Mouse (Mus musculus) intestine, embryonic 14.5 days (tissue): ENCODE data around the gene Ces1d. TPM values are rescaled to one million over a fixed set of nuclear protein-coding genes. Genes with fewer than 3 reads are reported as not detected.
A peak's percentile ranks its signal among the peaks of the same experiment; 100 is the strongest.

Source experiments
- ATAC-seq: fragments of 200-750 bp; cut with Nextera tagmentation; replicated peaks from 2 replicates; pipeline ENCODE4 v1.8.0; 2017; ENCODE audit warnings: low read depth, moderate number of reproducible peaks, moderate TSS enrichment, moderate library complexity; ENCODE audit not compliant: low FRiP score, low TSS enrichment
- DNase-seq: peaks from one replicate; pipeline ENCODE4 v3.0.0-alpha.2; 2018; ENCODE audit warnings: low spot score
- H3K27ac ChIP-seq: fragments of 300-500 bp; sonication (generic); 2 replicates; pipeline ENCODE4 v1.5.1; 2014; ENCODE audit warnings: low read depth, mild to moderate bottlenecking, control low read depth
- H3K27me3 ChIP-seq: fragments of 300-500 bp; sonication (generic); replicated peaks from 2 replicates; pipeline ENCODE4 v1.6.1; 2014; ENCODE audit warnings: low read length, control low read depth; ENCODE audit not compliant: control insufficient read depth, insufficient read depth
- H3K36me3 ChIP-seq: fragments of 300-500 bp; sonication (generic); 2 replicates; pipeline ENCODE4 v1.6.1; 2014; ENCODE audit warnings: low read length, control low read depth; ENCODE audit not compliant: control insufficient read depth, insufficient read depth
- H3K4me1 ChIP-seq: fragments of 300-500 bp; sonication (generic); replicated peaks from 2 replicates; pipeline ENCODE4 v1.6.1; 2014; ENCODE audit warnings: low read length, control low read depth, mixed read lengths; ENCODE audit not compliant: control insufficient read depth, insufficient read depth
- H3K4me2 ChIP-seq: fragments of 300-500 bp; sonication (generic); 2 replicates; pipeline ENCODE4 v1.6.1; 2014; ENCODE audit warnings: low read length
- H3K4me3 ChIP-seq: fragments of 300-500 bp; sonication (generic); 2 replicates; pipeline ENCODE4 v1.5.1; 2014; ENCODE audit warnings: low read depth, low read length, control low read depth, mixed read lengths
- H3K9ac ChIP-seq: fragments of 300-500 bp; sonication (generic); 2 replicates; pipeline ENCODE4 v1.6.1; 2014; ENCODE audit warnings: mild to moderate bottlenecking, low read length
- H3K9me3 ChIP-seq: fragments of 300-500 bp; sonication (generic); 2 replicates; pipeline ENCODE4 v1.6.1; 2016; ENCODE audit warnings: low read length, control low read depth; ENCODE audit not compliant: control insufficient read depth
- WGBS: fragments of 180-500 bp; shearing (Covaris S2); extraction: QIAGEN DNeasy Blood & Tissue Kit; methylation state at CpG from one replicate; pipeline ENCODE4 v1.1.7; 2014; 5-methylcytosine and 5-hydroxymethylcytosine counted together
- polyA plus RNA-seq: library from polyadenylated mRNA; unstranded; fragments of >200 nt; fragmentation: Nextera tagmentation; extraction: Ambion mirVana; gene quantifications from 2 replicates; pipeline ENCODE4 v1.2.1, GENCODE M21; 2014

Gene Ces1d
- polyA plus RNA-seq, 1 experiment from 2014 or later: 0.61 TPM

- Histone ChIP-seq H3K9me3 (no peaks in the 10 kb centered on the region), H3K36me3 (no peaks in the 10 kb centered on the region), H3K9ac (no peak overlapping the region), H3K27ac (no peak overlapping the region), H3K4me3 (no peak overlapping the region), H3K4me2 (no peak overlapping the region), H3K27me3 (no peaks in the 10 kb centered on the region), H3K4me1 (no peaks in the 10 kb centered on the region)
- DNase-seq (no peak), ATAC-seq (no peak)
- WGBS: 84% methylated on average over 2 of the region's 2 CpGs
These were observed 23.1 kb downstream of the Ces1d start for GRCm38 (mm10) chr8:93174554-93174953.

- DNase-seq (no peak), ATAC-seq (no peak)
- Histone ChIP-seq H3K4me3 (no peak overlapping the region), H3K9ac (no peak overlapping the region), H3K27me3 (no peaks in the 10 kb centered on the region), H3K36me3 (no peaks in the 10 kb centered on the region), H3K4me2 (no peak overlapping the region), H3K4me1 (no peaks in the 10 kb centered on the region), H3K9me3 (no peaks in the 10 kb centered on the region), H3K27ac (no peak overlapping the region)
- 33% methylated on average over 1 of the region's 1 CpGs for WGBS
These were observed 25.6 kb downstream of the Ces1d start for GRCm38 (mm10) chr8:93171846-93172590.

GRCm38 (mm10) chr8:93163363-93163762 lies 34.3 kb downstream of the Ces1d start:
- Histone ChIP-seq H3K9ac (no peak overlapping the region), H3K4me2 (no peak overlapping the region), H3K27me3 (no peaks in the 10 kb centered on the region), H3K27ac (no peak overlapping the region), H3K4me3 (no peak overlapping the region), H3K36me3 (no peaks in the 10 kb centered on the region), H3K9me3 (no peaks in the 10 kb centered on the region), H3K4me1 (no peaks in the 10 kb centered on the region)
- ATAC-seq (no peak), DNase-seq (no peak)
- 97% methylated on average over 1 of the region's 1 CpGs for WGBS

GRCm38 (mm10) chr8:93151401-93151800 lies 46.2 kb downstream of the Ces1d start:
- Histone ChIP-seq H3K36me3 (no peaks in the 10 kb centered on the region), H3K4me1 (no peaks in the 10 kb centered on the region), H3K4me3 (no peak overlapping the region), H3K9ac (no peak overlapping the region), H3K27me3 (no peaks in the 10 kb centered on the region), H3K9me3 (no peaks in the 10 kb centered on the region), H3K27ac (no peak overlapping the region), H3K4me2 (no peak overlapping the region)
- 96% methylated on average over 1 of the region's 1 CpGs for WGBS
- DNase-seq: no peak
- no peak for ATAC-seq

GRCm38 (mm10) chr8:93147331-93147730 lies 50.3 kb downstream of the Ces1d start:
- Histone ChIP-seq H3K9ac (no peak overlapping the region), H3K4me3 (no peak overlapping the region), H3K4me1 (no peaks in the 10 kb centered on the region), H3K27me3 (no peaks in the 10 kb centered on the region), H3K36me3 (no peaks in the 10 kb centered on the region), H3K4me2 (no peak overlapping the region), H3K27ac (no peak overlapping the region), H3K9me3 (no peaks in the 10 kb centered on the region)
- DNase-seq: no peak
- ATAC-seq: no peak

- Histone ChIP-seq H3K27me3 (no peaks in the 10 kb centered on the region), H3K4me2 (no peak overlapping the region), H3K9me3 (no peaks in the 10 kb centered on the region), H3K27ac (no peak overlapping the region), H3K9ac (no peak overlapping the region), H3K4me3 (no peak overlapping the region), H3K4me1 (no peaks in the 10 kb centered on the region), H3K36me3 (no peaks in the 10 kb centered on the region)
- no peak for ATAC-seq
- DNase-seq: peak; percentile 64
- 34% methylated on average over 1 of the region's 1 CpGs for WGBS
These were observed 56.9 kb downstream of the Ces1d start for GRCm38 (mm10) chr8:93140696-93141095.

GRCm38 (mm10) chr8:93132196-93132595 lies 65.4 kb downstream of the Ces1d start:
- Histone ChIP-seq H3K9me3 (no peaks in the 10 kb centered on the region), H3K9ac (no peak overlapping the region), H3K4me3 (no peak overlapping the region), H3K4me2 (no peak overlapping the region), H3K36me3 (no peaks in the 10 kb centered on the region), H3K4me1 (no peaks in the 10 kb centered on the region), H3K27me3 (no peaks in the 10 kb centered on the region), H3K27ac (no peak overlapping the region)
- ATAC-seq (no peak), DNase-seq (no peak)
- 96% methylated on average over 2 of the region's 2 CpGs for WGBS

GRCm38 (mm10) chr8:93131233-93131980 lies 66.2 kb downstream of the Ces1d start, which contains the start of gene Ces1c:
Gene Ces1c, minus strand, starts transcription at chr8:93131283.
- H3K9me3 ChIP-seq: no peaks in the 10 kb centered on the region
- no peak within 1 kb of the TSS for H3K4me2 ChIP-seq
- H3K4me3 ChIP-seq: no peak within 1 kb of the TSS
- H3K27me3 ChIP-seq: no peaks in the 10 kb centered on the region
- H3K4me1 ChIP-seq: no peaks in the 10 kb centered on the region
- WGBS: 70% methylated on average over 3 of the region's 3 CpGs
- H3K36me3 ChIP-seq: no peaks in the 10 kb centered on the region
- no peak for DNase-seq
- no peak within 1 kb of the TSS for H3K9ac ChIP-seq
- ATAC-seq: no peak
- H3K27ac ChIP-seq: no peak within 1 kb of the TSS

- 75% methylated on average over 2 of the region's 2 CpGs for WGBS
- Histone ChIP-seq H3K4me1 (no peaks in the 10 kb centered on the region), H3K36me3 (no peaks in the 10 kb centered on the region), H3K9ac (no peak overlapping the region), H3K4me2 (no peak overlapping the region), H3K27ac (no peak overlapping the region), H3K9me3 (no peaks in the 10 kb centered on the region), H3K27me3 (no peaks in the 10 kb centered on the region), H3K4me3 (no peak overlapping the region)
- ATAC-seq: no peak
- DNase-seq: no peak
These were observed 71.2 kb downstream of the Ces1d start for GRCm38 (mm10) chr8:93126476-93126875.
